Mouse (Mus musculus) bone marrow, adult 2 months (tissue): ENCODE measurements around the gene Aak1.
"Not testable (repeated sequence)": the region's sequence is repeated elsewhere in the genome, so short reads cannot be mapped to it uniquely, and the experiment has no call there.

Experiments used
- CTCF ChIP-seq: fragments of 200-500 bp; IDR thresholded peaks from 2 replicates; pipeline ENCODE4 v1.5.1; 2011; ENCODE audit warnings: low read length, control low read depth; ENCODE audit not compliant: control insufficient read depth, insufficient read depth
- POLR2A ChIP-seq: fragments of 200-500 bp; IDR thresholded peaks from 2 replicates; pipeline ENCODE4 v1.6.1; 2011; ENCODE audit warnings: low read depth, mild to moderate bottlenecking, control low read depth, low read length, borderline replicate concordance; ENCODE audit not compliant: control insufficient read depth

DNA sequence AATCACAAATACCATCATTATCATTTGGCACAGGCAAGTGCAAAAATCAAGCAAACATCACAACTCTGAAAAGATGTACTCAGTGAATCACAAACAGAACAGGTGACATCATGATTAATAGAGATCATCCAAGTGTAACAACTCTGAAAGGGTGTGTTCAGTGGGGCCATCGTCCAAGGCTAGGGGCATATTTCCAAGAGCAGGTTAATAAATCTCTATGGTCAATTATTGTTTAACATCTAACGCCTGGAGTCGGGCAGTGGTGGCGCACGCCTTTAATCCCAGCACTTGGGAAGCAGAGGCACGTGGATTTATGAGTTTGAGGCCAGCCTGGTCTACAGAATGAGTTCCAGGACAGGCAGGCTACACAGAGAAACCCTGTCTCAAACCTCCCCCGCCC lies 182.0 kb downstream of the Aak1 start:
- not testable (repeated sequence) for TF ChIP-seq POLR2A, CTCF
